Comparison of ENCODE assay signal across 26 mouse cellular contexts in genomic region chr1:52256194-52256593, GRCm38 (mm10).
"Had no signal": no experiment of that assay in that cellular context is flagged by ENCODE, and none has a peak within 500 bp of the region (broad histone marks: within the 10 kb centered on the region; RNA-seq: fewer than 3 reads in every experiment).

No protein-coding gene starts in this region.

- H3K4me3 ChIP-seq: heart, adult 2 months; heart, embryonic 13.5 days; heart, embryonic 15.5 days; hindbrain, embryonic 13.5 days; hindbrain, embryonic 15.5 days; kidney, embryonic 15.5 days; layer of hippocampus, adult 2 months; left cerebral cortex, adult 2 months; limb, embryonic 10.5 days; limb, embryonic 12.5 days had no signal

- ATAC-seq: hindbrain, postnatal 0 days had no signal

- H3K9ac ChIP-seq: heart, embryonic 13.5 days; heart, embryonic 15.5 days; hindbrain, embryonic 13.5 days; hindbrain, embryonic 15.5 days; kidney, embryonic 15.5 days; limb, embryonic 12.5 days; liver, embryonic 14.5 days had no signal

- H3K27ac ChIP-seq: heart, adult 2 months; heart, embryonic 13.5 days; heart, embryonic 15.5 days; hindbrain, embryonic 13.5 days; hindbrain, embryonic 15.5 days; hindbrain, postnatal 0 days; kidney, embryonic 15.5 days; kidney, postnatal 0 days; layer of hippocampus, adult 2 months; left cerebral cortex, adult 2 months; limb, embryonic 10.5 days; limb, embryonic 12.5 days; liver, embryonic 14.5 days had no signal

- H3K36me3 ChIP-seq: heart, embryonic 13.5 days; heart, embryonic 15.5 days; hindbrain, embryonic 13.5 days; hindbrain, embryonic 15.5 days; kidney, embryonic 15.5 days; limb, embryonic 10.5 days; limb, embryonic 12.5 days had no signal

- H3K27me3 ChIP-seq: heart, embryonic 13.5 days; heart, embryonic 15.5 days; hindbrain, embryonic 13.5 days; hindbrain, embryonic 15.5 days; kidney, embryonic 15.5 days; limb, embryonic 12.5 days had no signal

- H3K9me3 ChIP-seq: heart, embryonic 13.5 days; heart, embryonic 15.5 days; hindbrain, embryonic 13.5 days; hindbrain, embryonic 15.5 days; kidney, embryonic 15.5 days; limb, embryonic 10.5 days; limb, embryonic 12.5 days had no signal

- H3K4me1 ChIP-seq: hindbrain, embryonic 13.5 days; hindbrain, embryonic 15.5 days had no signal

- DNase-seq: gastrocnemius, postnatal 14 days; gastrocnemius, postnatal 36 days; heart, adult 11 months; heart, adult 2 months; heart, postnatal 14 days; heart, postnatal 36 days; kidney, adult 11 months; kidney, adult 2 months; kidney, adult 9 months; kidney, postnatal 14 days; kidney, postnatal 4 days; liver had no signal

- H3K4me2 ChIP-seq: heart, embryonic 11.5 days; heart, embryonic 13.5 days; heart, embryonic 15.5 days; hindbrain, embryonic 13.5 days; hindbrain, embryonic 15.5 days; kidney, embryonic 15.5 days; limb, embryonic 12.5 days; liver, embryonic 11.5 days had no signal
